Mouse (Mus musculus): ENCODE results near the gene Ms4a6c. TPM values are rescaled to one million over a fixed set of nuclear protein-coding genes. Genes with fewer than 3 reads are reported as not detected.
"Not testable (repeated sequence)": the region's sequence is repeated elsewhere in the genome, so short reads cannot be mapped to it uniquely, and the experiment has no call there.

Gene Ms4a6c
- polyA plus RNA-seq, 1 experiment from 2014 or later: 4.2 TPM

DNA sequence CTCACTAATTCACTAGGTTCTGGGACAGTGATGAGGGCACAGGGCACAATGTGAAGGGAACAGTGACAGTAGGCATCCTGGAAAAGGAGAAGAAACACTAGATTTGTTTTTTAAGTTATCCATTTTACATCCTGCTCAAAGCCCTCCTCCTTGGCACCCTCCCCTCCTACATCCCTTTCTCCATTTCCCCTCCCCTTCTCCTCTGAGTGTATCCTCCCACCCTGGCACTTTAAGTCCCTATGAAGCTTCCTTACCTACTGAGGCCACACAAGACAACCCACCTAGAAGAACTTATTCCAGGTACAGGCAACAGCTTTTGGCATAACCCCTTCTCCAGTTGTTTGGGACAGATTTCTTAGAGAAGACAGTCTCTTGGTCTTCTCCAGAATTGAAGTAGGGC lies 47.1 kb downstream of the Ms4a6c start, which contains the start of gene Ms4a6b:
Gene Ms4a6b, plus strand, starts transcription at position 267 of the 400 bp plus-strand sequence.
- H3K4me3 ChIP-seq: no peak within 1 kb of the TSS
- H3K27ac ChIP-seq: no peak within 1 kb of the TSS
- no peak within 1 kb of the TSS for H3K4me2 ChIP-seq (replicated peaks)
- H3K36me3 ChIP-seq: no peaks in the 10 kb centered on the region
- no peak for ATAC-seq (ENCODE audit: low FRiP score, low read depth)
- H3K4me1 ChIP-seq: no peaks in the 10 kb centered on the region
- H3K27me3 ChIP-seq: no peaks in the 10 kb centered on the region
- no peaks in the 10 kb centered on the region for H3K9me3 ChIP-seq
- H3K9ac ChIP-seq: no peak within 1 kb of the TSS

DNA sequence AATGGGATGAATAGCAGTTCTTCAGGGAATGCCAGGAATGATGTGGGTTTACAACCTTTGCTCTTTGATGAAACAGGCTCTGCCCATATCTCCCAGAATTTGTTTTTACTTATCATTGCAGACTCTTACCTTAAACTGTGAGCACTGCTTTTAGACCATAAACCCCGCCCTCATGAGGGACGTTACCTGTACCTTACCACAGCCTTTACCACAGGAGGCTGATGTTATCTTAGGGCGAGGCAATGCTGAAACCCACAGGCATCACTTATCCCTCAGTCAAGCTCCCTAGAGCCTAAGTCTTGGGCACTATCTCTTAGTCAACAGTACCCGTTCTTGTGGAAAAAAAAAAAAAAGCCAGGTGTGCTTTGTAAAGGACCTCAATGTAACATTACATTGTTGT lies 47.7 kb downstream of the Ms4a6c start:
- no peaks in the 10 kb centered on the region for H3K27me3 ChIP-seq
- ATAC-seq (ENCODE audit: low FRiP score, low read depth): no peak
- H3K4me2 ChIP-seq (replicated peaks): no peak overlapping the region
- 71% methylated on average over 4 of the region's 4 CpGs for WGBS
- H3K9me3 ChIP-seq: no peaks in the 10 kb centered on the region
- no peaks in the 10 kb centered on the region for H3K36me3 ChIP-seq
- H3K27ac ChIP-seq: no peak overlapping the region
- no peak overlapping the region for H3K4me3 ChIP-seq
- no peak overlapping the region for H3K9ac ChIP-seq
- no peaks in the 10 kb centered on the region for H3K4me1 ChIP-seq

DNA sequence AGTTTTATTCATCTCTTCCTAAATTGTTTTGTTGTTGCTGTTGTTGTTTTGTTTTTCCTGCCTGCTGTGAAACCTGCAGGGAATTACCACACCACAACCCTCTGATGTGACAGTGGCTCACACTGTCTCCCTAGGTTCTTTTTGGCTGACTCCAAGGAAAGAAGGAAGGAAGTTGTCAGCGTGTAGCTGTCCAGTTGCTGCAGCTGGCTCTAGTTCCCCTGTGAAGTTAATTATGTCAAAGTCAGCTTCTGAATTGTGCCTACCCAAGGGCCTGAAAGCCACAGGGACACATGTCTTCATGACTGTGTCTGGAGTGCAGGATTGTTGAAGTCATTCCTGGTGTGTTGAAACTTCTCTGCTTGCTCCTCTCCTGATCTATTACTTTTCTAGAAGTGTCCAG lies 48.2 kb downstream of the Ms4a6c start:
- H3K4me3 ChIP-seq; H3K9me3 ChIP-seq; H3K4me2 ChIP-seq (replicated peaks); H3K9ac ChIP-seq; ATAC-seq (ENCODE audit: low FRiP score, low read depth); H3K27me3 ChIP-seq; H3K36me3 ChIP-seq; H3K27ac ChIP-seq; H3K4me1 ChIP-seq: not testable (repeated sequence)
- 29% methylated on average over 1 of the region's 1 CpGs for WGBS

DNA sequence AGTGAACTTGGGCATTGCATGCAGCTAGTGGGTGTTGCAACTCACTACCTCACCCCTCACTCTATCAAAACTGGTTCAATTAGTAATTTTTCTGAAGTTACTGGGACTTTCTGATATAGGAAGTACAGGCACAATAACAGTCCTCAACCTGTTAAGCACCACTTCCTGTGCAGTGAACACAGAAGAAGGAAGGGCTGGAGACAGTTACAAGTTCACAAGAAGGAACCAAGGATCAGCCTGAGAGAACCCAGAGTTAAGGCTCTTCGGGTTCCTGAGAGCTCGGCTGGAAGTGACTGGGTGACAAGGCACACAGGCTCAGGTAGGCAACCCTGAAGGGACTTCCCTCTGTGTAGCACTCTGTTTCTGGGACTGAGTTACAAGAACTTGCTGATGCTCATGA lies 49.2 kb downstream of the Ms4a6c start:
- not testable (repeated sequence) for H3K36me3 ChIP-seq; H3K9me3 ChIP-seq; H3K4me2 ChIP-seq (replicated peaks); H3K9ac ChIP-seq; H3K4me1 ChIP-seq; ATAC-seq (ENCODE audit: low FRiP score, low read depth); H3K27me3 ChIP-seq; H3K27ac ChIP-seq; H3K4me3 ChIP-seq
- WGBS: 88% methylated on average over 2 of the region's 2 CpGs

DNA sequence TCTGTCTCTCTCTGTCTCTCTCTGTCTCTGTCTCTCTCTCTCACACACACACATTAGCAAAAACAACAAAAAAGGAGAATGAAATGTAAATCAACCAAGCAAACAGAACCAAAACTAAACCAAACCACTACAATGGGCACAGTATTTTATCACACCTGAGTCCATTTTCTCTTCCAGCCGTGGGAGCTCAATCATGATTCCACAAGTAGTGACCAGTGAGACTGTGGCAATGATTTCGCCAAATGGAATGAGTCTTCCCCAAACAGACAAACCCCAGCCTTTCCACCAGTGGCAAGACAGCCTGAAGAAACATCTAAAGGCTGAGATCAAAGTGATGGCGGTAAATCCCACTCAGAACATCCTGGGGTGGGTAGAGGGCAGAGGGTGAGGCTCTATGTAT lies 51.0 kb downstream of the Ms4a6c start:
- 82% methylated on average over 3 of the region's 3 CpGs for WGBS

More for the DNA sequence above, 51.0 kb downstream of the Ms4a6c start:
- H3K27me3 ChIP-seq: no peaks in the 10 kb centered on the region
- no peak overlapping the region for H3K4me2 ChIP-seq (replicated peaks)
- H3K36me3 ChIP-seq: no peaks in the 10 kb centered on the region
- no peaks in the 10 kb centered on the region for H3K4me1 ChIP-seq
- no peaks in the 10 kb centered on the region for H3K9me3 ChIP-seq
- no peak overlapping the region for H3K4me3 ChIP-seq
- no peak for ATAC-seq (ENCODE audit: low FRiP score, low read depth)
- H3K27ac ChIP-seq: no peak overlapping the region
- H3K9ac ChIP-seq: no peak overlapping the region

Other genes with a start within 250 kb of the Ms4a6c start
- gene Ms4a12, start 236.9 kb upstream of the Ms4a6c start, polyA plus RNA-seq (2015; fragmentation: Nextera tagmentation; extraction: Ambion mirVana): not detected in 2 replicates
- gene Ms4a1, start 203.1 kb upstream of the Ms4a6c start, polyA plus RNA-seq (2015; fragmentation: Nextera tagmentation; extraction: Ambion mirVana): not detected in 2 replicates
- not detected in 2 replicates for gene Ms4a5, start 185.5 kb upstream of the Ms4a6c start, polyA plus RNA-seq (2015; fragmentation: Nextera tagmentation; extraction: Ambion mirVana)
- not detected in 2 replicates for gene Ms4a14, start 154.9 kb upstream of the Ms4a6c start, polyA plus RNA-seq (2015; fragmentation: Nextera tagmentation; extraction: Ambion mirVana)
- gene Ms4a7, start 133.2 kb upstream of the Ms4a6c start, polyA plus RNA-seq (2015; fragmentation: Nextera tagmentation; extraction: Ambion mirVana): 5.7 and 7.0 TPM in 2 replicates
- 5.4 and 5.6 TPM in 2 replicates for gene Ms4a4a, start 93.8 kb upstream of the Ms4a6c start, polyA plus RNA-seq (2015; fragmentation: Nextera tagmentation; extraction: Ambion mirVana)
- 0.62 and 0.87 TPM in 2 replicates for gene Ms4a4c, start 64.6 kb upstream of the Ms4a6c start, polyA plus RNA-seq (2015; fragmentation: Nextera tagmentation; extraction: Ambion mirVana)
- 0.59 TPM in 1 of 2 replicates, not detected in the other for gene Ms4a4b, start 25.8 kb upstream of the Ms4a6c start, polyA plus RNA-seq (2015; fragmentation: Nextera tagmentation; extraction: Ambion mirVana)
- not detected in 2 replicates for gene Gm8369, start 16.6 kb downstream of the Ms4a6c start, polyA plus RNA-seq (2015; fragmentation: Nextera tagmentation; extraction: Ambion mirVana)
- 4.1 and 4.5 TPM in 2 replicates for gene Ms4a6b, start 47.1 kb downstream of the Ms4a6c start, polyA plus RNA-seq (2015; fragmentation: Nextera tagmentation; extraction: Ambion mirVana)
- 1.1 and 1.5 TPM in 2 replicates for gene Ms4a4d, start 67.4 kb downstream of the Ms4a6c start, polyA plus RNA-seq (2015; fragmentation: Nextera tagmentation; extraction: Ambion mirVana)
- gene Ms4a6d, start 135.5 kb downstream of the Ms4a6c start, polyA plus RNA-seq (2015; fragmentation: Nextera tagmentation; extraction: Ambion mirVana): 3.5 and 3.9 TPM in 2 replicates
- 0.59 and 1.0 TPM in 2 replicates for gene Ms4a2, start 154.4 kb downstream of the Ms4a6c start, polyA plus RNA-seq (2015; fragmentation: Nextera tagmentation; extraction: Ambion mirVana)
- gene Ms4a3, start 171.5 kb downstream of the Ms4a6c start, polyA plus RNA-seq (2015; fragmentation: Nextera tagmentation; extraction: Ambion mirVana): not detected in 2 replicates
- not detected in 2 replicates for gene Oosp2, start 191.2 kb downstream of the Ms4a6c start, polyA plus RNA-seq (2015; fragmentation: Nextera tagmentation; extraction: Ambion mirVana)
- gene Oosp1, start 221.8 kb downstream of the Ms4a6c start, polyA plus RNA-seq (2015; fragmentation: Nextera tagmentation; extraction: Ambion mirVana): not detected in 2 replicates
- gene Oosp3, start 227.7 kb downstream of the Ms4a6c start, polyA plus RNA-seq (2015; fragmentation: Nextera tagmentation; extraction: Ambion mirVana): not detected in 2 replicates

Data from limb, embryonic 13.5 days (tissue).